Mouse (Mus musculus) kidney, postnatal 14 days (tissue): ENCODE measurements around the gene Dhps.

ENCODE experiments used
- DNase-seq: peaks from one replicate; pipeline ENCODE4 v3.0.0; 2022; ENCODE audit warnings: mixed read lengths

Dhps gene

DNA sequence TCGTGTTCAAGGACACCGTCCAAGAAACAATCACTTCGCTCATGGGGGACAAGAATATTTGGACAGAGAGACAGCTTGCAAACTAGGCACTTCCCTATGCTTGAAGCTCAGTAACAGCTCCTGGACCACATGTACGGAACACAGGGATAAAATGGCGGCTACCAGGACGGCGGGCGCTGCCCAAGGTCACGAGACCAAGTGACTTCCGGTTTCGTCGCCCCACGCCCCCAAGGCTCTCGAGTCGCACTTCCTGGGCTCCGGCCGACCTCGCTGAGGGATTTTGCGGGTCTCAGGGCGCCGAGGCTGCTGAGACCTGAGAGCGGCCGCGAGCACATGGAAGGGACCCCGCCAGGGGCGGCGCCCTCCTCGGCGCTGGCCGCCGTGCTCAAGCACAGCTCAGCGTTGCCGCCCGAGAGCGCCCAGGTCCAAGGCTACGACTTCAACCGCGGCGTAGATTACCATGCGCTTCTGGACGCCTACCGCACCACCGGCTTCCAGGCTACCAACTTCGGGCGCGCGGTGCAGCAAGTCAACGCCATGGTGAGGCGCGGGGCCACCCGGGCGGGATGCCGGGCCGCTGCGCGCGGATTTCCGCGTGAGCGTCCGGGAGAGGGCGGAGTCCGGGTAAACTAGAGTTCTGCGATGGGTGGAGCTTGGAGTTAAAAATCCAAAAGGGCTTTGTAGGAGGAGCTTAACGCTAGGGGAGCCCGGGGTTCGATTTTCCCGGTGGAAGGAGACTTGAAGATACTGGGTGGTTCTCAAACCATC, at the start of gene Dhps:
Gene Dhps, plus strand, starts transcription at position 244 of the 768 bp plus-strand sequence.
- peak; percentile 94 for DNase-seq

DNA sequence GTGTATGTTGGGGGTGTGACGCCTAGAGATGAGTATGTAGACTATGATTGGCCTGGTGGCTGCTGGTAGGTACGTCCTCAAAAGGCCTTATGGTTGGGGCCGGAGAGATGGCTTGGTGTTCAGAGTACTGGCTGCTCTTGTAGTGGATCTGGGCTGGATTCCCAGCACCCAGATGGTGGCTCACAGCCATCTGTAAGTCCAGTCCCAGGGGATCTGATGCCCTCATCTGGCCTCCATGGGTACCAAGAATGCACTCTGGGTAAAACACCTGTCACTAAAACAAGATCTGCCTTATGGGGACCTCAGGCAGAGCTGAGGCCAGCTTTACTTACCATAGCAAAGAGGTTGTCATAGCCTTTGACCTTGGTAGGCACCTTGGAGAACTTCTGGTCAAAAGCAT, 47.7 kb upstream of the Dhps start:
- no peak for DNase-seq

- DNase-seq = peak; percentile 90
These were observed 46.2 kb upstream of the Dhps start, which contains the start of gene Asna1 for GRCm38 (mm10) chr8:85025098-85025932. Asna1 (minus strand) TSS chr8:85025281.

DNA sequence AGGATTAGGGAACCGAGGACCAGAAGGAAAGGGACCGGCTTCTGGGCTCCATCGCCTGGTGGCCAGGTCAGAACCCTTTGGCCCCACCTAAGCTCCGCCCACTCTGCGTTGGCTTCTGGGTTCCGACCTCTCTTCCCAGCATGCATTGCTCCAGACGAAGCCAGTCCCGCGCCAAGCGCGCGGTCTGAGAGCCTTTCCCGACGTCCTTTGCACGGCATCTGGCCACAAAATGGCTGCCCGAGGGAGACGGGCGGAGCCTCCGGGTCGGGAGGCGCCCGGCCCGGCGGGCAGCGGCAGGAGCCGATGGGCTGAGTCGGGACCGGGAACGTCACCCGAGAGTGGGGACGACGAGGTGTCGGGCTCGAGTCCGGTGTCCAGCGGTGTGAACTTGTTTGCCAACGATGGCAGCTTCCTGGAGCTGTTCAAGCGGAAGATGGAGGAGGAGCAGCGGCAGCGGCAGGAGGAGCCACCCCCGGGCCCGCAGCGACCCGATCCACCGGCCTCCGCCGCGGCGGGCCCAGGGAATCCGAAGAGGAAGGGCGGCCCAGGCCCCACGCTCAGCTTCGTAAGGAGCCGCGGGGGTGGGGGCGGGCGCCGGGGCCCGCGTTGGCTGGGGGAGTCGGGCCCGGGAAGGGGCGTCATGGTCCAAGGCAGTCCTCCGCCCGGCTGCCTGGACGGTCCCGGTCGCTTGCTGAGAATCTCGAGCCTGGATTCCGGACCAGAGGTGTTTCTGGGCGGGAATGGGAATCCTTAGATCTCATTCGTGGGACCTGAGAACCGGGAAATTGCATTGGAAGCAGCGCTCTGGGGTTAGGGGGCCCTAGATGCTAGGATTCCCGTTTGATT, 44.7 kb upstream of the Dhps start, which contains the start of gene Trir:
Gene Trir, plus strand, starts transcription at position 154 of the 846 bp plus-strand sequence.
- DNase-seq = peak; percentile 98

DNA sequence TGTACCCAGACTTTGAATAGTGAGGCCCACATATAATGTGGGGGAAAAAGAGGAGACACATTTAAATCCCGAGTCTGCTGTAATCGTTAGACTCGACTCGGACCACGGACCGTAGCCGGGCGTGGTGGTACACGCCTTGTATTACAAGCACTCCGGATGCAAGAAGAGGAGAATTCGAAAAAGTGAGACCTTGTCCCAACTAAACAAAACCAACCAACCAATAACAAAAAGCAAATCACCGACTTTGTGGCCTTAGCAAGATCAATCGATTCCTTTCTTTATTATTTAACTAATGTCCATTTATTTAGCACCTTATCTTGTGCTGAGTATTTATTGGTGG, 44.1 kb upstream of the Dhps start:
- DNase-seq = no peak

GRCm38 (mm10) chr8:85027922-85028321, 43.6 kb upstream of the Dhps start:
- no peak for DNase-seq

DNA sequence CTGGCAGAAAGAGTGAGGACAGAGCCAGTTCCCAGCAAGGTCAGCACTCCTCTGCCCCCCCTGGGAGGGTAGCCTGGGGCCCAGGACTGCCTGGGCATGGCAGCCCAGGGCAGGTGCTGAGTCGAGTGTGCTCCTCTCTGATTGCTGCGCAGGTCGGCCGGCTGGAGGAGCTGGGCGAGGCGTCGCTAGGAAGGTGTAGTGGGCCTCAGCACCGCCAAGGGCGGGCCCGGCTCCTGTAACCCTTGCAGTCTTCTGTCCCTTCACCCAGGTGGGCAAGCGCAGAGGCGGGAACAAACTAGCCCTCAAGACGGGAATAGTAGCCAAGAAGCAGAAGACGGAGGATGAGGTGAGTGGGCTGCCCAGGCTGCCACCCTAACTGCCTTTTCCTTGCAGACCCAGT, 42.3 kb upstream of the Dhps start:
- DNase-seq = no peak

DNA sequence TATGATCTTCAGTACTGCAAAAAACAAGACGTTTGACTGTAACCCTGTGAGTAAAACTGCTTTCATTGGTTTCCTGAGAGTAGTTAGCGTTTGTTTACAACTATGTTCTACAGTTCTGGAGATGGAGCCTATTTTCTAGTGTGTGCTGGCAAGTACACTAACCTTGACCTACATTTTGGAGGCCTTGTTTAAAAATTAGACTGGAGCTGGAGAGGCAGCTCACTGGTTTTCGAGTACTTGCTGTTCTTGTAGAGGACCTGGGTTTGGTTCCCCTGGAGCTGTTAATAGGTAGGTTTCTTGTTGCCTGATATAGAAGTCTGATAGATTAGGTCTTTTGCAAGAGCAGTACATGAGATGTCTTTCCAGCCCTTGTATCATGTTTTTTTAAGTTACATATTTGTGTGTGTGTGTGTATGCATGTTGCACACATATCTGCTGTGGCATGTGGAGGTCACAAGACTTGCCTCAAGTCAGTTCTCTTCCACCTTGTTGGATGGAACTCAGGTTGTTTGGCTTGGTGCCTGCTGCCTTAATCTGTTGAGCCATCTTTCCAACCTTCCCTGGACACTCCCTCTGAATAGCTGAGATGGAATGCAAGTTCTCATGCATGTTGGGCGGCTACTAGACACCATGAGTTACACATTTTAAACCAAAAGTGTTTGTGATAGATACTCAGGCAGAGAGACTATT, 38.8 kb upstream of the Dhps start:
- peak; percentile 50 for DNase-seq

DNA sequence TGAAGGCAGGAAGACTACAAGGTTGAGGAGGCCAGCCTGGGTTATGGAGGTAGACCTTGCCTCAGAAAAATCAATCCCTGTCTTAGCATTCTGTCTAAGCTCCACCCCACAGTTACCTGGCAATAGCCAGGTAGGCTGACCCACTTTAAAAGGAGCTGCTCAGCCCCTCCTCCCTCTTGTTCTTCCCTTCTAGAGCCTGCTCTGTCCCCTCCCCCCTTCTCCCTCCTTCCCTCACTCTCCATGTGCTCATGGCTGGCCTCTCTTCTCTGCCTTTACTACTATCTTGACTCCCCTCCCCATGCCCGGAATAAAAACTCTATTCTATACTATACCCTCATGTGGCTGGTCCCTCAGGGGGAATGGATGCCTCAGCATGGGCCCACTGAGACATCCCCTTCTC, 37.7 kb upstream of the Dhps start:
- peak; percentile 34 for DNase-seq

- peak; percentile 88 for DNase-seq
These were observed 36.8 kb upstream of the Dhps start for GRCm38 (mm10) chr8:85034764-85035163.

DNA sequence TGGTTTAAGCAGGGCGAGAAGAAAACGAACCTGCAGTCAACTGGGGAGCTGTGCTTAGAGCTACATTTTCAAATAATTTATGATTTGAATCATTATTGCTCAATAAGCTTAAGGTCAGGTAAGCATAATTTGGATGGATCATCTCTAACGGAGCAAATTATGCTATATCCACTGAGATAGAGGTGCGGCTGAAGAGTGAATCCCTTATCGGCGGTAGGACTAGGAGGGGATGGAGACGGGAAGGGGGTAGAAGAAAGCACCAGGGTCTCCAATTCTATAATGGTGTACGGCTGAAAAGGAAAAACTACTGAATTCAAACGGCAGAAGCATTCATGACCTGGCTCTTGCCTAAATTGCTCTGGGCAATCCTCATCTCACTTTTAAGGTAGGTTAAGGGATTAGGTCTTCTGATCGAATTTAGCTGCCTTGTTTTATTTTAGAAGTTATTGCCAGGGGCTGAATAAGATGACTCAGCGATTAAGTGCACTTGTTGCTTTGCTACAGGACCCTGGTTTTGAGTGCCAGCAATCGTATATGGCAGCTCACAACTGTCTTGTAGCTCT, 36.3 kb upstream of the Dhps start:
- DNase-seq = no peak

GRCm38 (mm10) chr8:85035728-85036310, 35.7 kb upstream of the Dhps start:
- peak; percentile 45 for DNase-seq

GRCm38 (mm10) chr8:85036381-85036717, 35.2 kb upstream of the Dhps start:
- no peak for DNase-seq

GRCm38 (mm10) chr8:85036718-85037365, 34.7 kb upstream of the Dhps start, which contains the start of gene Tnpo2:
Tnpo2 (plus strand) TSS chr8:85036915.
- DNase-seq = peak; percentile 96

GRCm38 (mm10) chr8:85037366-85037680, 34.2 kb upstream of the Dhps start:
- DNase-seq = no peak

DNA sequence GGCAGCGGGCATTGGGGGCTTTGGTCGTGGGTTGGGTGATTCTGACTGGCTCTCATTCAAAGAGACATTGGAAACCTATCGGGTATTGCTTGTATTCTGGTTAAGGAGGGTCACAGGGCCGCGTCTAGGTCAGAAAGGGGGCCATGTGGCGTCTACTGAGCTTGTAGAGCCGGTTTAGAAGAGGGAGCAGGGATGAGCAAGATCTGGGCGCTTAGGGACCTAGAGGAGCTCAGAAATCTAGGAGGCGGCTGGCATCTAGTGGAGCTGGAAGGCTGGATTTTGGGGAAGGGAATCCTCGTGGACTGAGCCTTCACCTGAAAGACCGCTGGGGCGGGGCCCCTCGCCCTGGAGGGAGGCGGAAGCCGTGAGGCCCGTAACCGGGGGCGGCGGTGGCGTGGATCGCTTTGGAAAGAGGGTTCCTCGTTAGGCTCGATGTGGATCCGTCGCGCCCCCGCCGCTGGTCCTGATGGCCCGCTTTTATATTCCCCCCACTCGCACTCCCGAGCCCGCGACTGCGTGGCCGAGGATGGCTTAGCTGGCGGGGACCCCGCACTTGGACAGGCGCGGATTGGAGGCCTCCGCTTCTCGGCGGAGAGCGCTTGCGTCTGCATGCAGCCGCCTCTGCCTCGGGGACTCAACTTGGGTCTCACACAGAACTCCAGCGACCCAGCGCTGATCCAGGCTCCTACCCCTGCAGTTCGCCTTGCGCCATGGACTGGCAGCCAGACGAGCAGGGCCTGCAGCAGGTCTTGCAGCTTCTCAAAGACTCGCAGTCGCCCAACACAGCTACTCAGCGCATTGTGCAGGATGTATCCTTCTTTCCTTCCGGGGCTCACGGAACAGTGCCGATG, 33.7 kb upstream of the Dhps start:
- DNase-seq = peak; percentile 57

DNA sequence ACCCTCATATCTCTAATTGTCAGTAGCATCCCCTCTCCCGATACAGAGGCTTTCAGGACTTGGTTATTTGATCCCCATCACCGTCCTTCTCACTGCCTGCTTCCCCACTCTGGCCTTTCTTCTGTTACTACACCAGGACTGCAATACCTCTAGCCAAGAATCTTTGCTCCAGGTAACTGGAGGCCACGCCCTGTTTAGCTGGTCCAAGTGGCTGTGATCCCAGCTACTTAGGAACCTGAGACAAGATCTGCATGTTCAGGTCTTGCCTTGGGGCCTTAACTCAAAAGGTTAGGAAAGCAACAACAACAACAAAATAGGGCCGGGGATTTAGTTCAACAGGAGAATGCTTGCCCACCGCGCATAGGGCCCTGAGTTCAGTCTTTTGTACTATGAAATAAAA, 27.9 kb upstream of the Dhps start:
- no peak for DNase-seq

- DNase-seq = no peak
These were observed 14.2 kb upstream of the Dhps start for GRCm38 (mm10) chr8:85057367-85057766.

- DNase-seq = peak; percentile 93
These were observed 11.5 kb upstream of the Dhps start, which contains the start of gene Fbxw9 for GRCm38 (mm10) chr8:85059879-85060616. Fbxw9 (plus strand) TSS chr8:85060055.

GRCm38 (mm10) chr8:85062603-85063002, 9.0 kb upstream of the Dhps start:
- no peak for DNase-seq
